Mouse (Mus musculus): ENCODE measurements at regions not wholly inside any gene's neighbourhood (a gene's known extent, or its start where the extent isn't known, plus 50 kb on each side); places are given as distances from the start of the nearest gene placed in this dataset.
A peak's percentile ranks its signal among the peaks of the same experiment; 100 is the strongest.

GRCm38 (mm10) chr9:14028056-14028455, 200.5 kb downstream of the Fam76b start:
- 0 out of 2 replicates have a peak, but pooled peaks cover 2% of the 10 kb centered on the region for H3K4me1 ChIP-seq
- H3K36me3 ChIP-seq = no peaks in the 10 kb centered on the region
- no peaks in the 10 kb centered on the region for H3K9me3 ChIP-seq (replicated peaks)
- H3K4me3 ChIP-seq (replicated peaks) = no peak overlapping the region
- WGBS = 39% methylated on average over 5 of the region's 5 CpGs
- no peaks in the 10 kb centered on the region for H3K27me3 ChIP-seq
- no peak for ATAC-seq (replicated peaks; ENCODE audit: low FRiP score)
- no peak overlapping the region for H3K4me2 ChIP-seq
- no peak overlapping the region for H3K27ac ChIP-seq
- no peak overlapping the region for H3K9ac ChIP-seq

- ATAC-seq (replicated peaks; ENCODE audit: low FRiP score) = no peak
Measured at GRCm38 (mm10) chr9:14031358-14032047, 204.0 kb downstream of the Fam76b start.

GRCm38 (mm10) chr9:14032048-14032362, 204.5 kb downstream of the Fam76b start:
- H3K27me3 ChIP-seq = no peaks in the 10 kb centered on the region
- no peaks in the 10 kb centered on the region for H3K36me3 ChIP-seq
- 60% methylated on average over 1 of the region's 1 CpGs for WGBS
- no peaks in the 10 kb centered on the region for H3K9me3 ChIP-seq (replicated peaks)
- H3K4me3 ChIP-seq (replicated peaks) = no peak overlapping the region
- no peaks in the 10 kb centered on the region for H3K4me1 ChIP-seq
- H3K9ac ChIP-seq = no peak overlapping the region
- H3K4me2 ChIP-seq = no peak overlapping the region
- no peak overlapping the region for H3K27ac ChIP-seq
- ATAC-seq (replicated peaks; ENCODE audit: low FRiP score) = no peak

More at GRCm38 (mm10) chr9:14031358-14032047, 204.0 kb downstream of the Fam76b start:
- no peaks in the 10 kb centered on the region for H3K27me3 ChIP-seq
- no peaks in the 10 kb centered on the region for H3K4me1 ChIP-seq
- no peak overlapping the region for H3K4me3 ChIP-seq (replicated peaks)
- H3K27ac ChIP-seq = no peak overlapping the region
- H3K36me3 ChIP-seq = no peaks in the 10 kb centered on the region
- 63% methylated on average over 6 of the region's 6 CpGs for WGBS
- no peak overlapping the region for H3K9ac ChIP-seq
- H3K9me3 ChIP-seq (replicated peaks) = no peaks in the 10 kb centered on the region
- no peak overlapping the region for H3K4me2 ChIP-seq

- no peak for ATAC-seq (replicated peaks; ENCODE audit: low FRiP score)
- WGBS = 79% methylated on average over 2 of the region's 2 CpGs
- no peaks in the 10 kb centered on the region for H3K9me3 ChIP-seq (replicated peaks)
Measured at GRCm38 (mm10) chr9:14035526-14035925, 208.0 kb downstream of the Fam76b start.

GRCm38 (mm10) chr9:14041900-14042435, 214.5 kb downstream of the Fam76b start:
- WGBS = 66% methylated on average over 2 of the region's 2 CpGs
- Histone ChIP-seq H3K9ac (no peak overlapping the region), H3K4me3 (replicated peaks) (no peak overlapping the region), H3K4me2 (no peak overlapping the region), H3K9me3 (replicated peaks) (no peaks in the 10 kb centered on the region), H3K27me3 (no peaks in the 10 kb centered on the region), H3K27ac (no peak overlapping the region), H3K36me3 (no peaks in the 10 kb centered on the region), H3K4me1 (no peaks in the 10 kb centered on the region)
- ATAC-seq (replicated peaks; ENCODE audit: low FRiP score) = no peak

More at GRCm38 (mm10) chr9:14035526-14035925, 208.0 kb downstream of the Fam76b start:
- H3K27ac ChIP-seq = no peak overlapping the region
- no peaks in the 10 kb centered on the region for H3K4me1 ChIP-seq
- H3K36me3 ChIP-seq = no peaks in the 10 kb centered on the region
- H3K4me2 ChIP-seq = no peak overlapping the region
- H3K27me3 ChIP-seq = no peaks in the 10 kb centered on the region
- H3K4me3 ChIP-seq (replicated peaks) = no peak overlapping the region
- no peak overlapping the region for H3K9ac ChIP-seq

- H3K27me3 ChIP-seq = no peaks in the 10 kb centered on the region
- H3K9me3 ChIP-seq (replicated peaks) = no peaks in the 10 kb centered on the region
- H3K4me3 ChIP-seq (replicated peaks) = no peak overlapping the region
- no peak overlapping the region for H3K9ac ChIP-seq
- H3K27ac ChIP-seq = no peak overlapping the region
- WGBS = 53% methylated on average over 4 of the region's 4 CpGs
- H3K4me2 ChIP-seq = no peak overlapping the region
- H3K4me1 ChIP-seq = no peaks in the 10 kb centered on the region
- H3K36me3 ChIP-seq = no peaks in the 10 kb centered on the region
- ATAC-seq (replicated peaks; ENCODE audit: low FRiP score) = no peak
Measured at GRCm38 (mm10) chr9:14048224-14048623, 220.7 kb downstream of the Fam76b start.

- Histone ChIP-seq H3K27ac (no peak overlapping the region), H3K9me3 (replicated peaks) (no peaks in the 10 kb centered on the region), H3K4me3 (replicated peaks) (no peak overlapping the region), H3K36me3 (no peaks in the 10 kb centered on the region), H3K4me1 (peaks cover 22% of the 10 kb centered on the region), H3K9ac (no peak overlapping the region), H3K27me3 (no peaks in the 10 kb centered on the region), H3K4me2 (no peak overlapping the region)
- WGBS = 31% methylated on average over 2 of the region's 2 CpGs
- 0 out of 2 replicates have a peak, but pooled peaks have one; percentile 49 for ATAC-seq (replicated peaks; ENCODE audit: low FRiP score)
Measured at GRCm38 (mm10) chr9:14053704-14054103, 221.2 kb upstream of the Sesn3 start.

- Histone ChIP-seq H3K4me2 (no peak overlapping the region), H3K4me1 (peaks cover 29% of the 10 kb centered on the region), H3K9ac (no peak overlapping the region), H3K27me3 (no peaks in the 10 kb centered on the region), H3K27ac (no peak overlapping the region), H3K9me3 (replicated peaks) (no peaks in the 10 kb centered on the region), H3K4me3 (replicated peaks) (no peak overlapping the region), H3K36me3 (no peaks in the 10 kb centered on the region)
- 81% methylated on average over 10 of the region's 10 CpGs for WGBS
- ATAC-seq (replicated peaks; ENCODE audit: low FRiP score) = no peak
Measured at GRCm38 (mm10) chr9:14056410-14057172, 218.3 kb upstream of the Sesn3 start.

GRCm38 (mm10) chr9:14058592-14059227, 216.2 kb upstream of the Sesn3 start:
- H3K9me3 ChIP-seq (replicated peaks) = no peaks in the 10 kb centered on the region
- H3K36me3 ChIP-seq = no peaks in the 10 kb centered on the region
- no peak overlapping the region for H3K4me3 ChIP-seq (replicated peaks)
- H3K27me3 ChIP-seq = no peaks in the 10 kb centered on the region
- H3K4me2 ChIP-seq = no peak overlapping the region
- H3K4me1 ChIP-seq = peaks cover 27% of the 10 kb centered on the region
- no peak overlapping the region for H3K9ac ChIP-seq
- peak overlapping the region; percentile 15; the same call in 1 of the 2 replicates for H3K27ac ChIP-seq
- 25% methylated on average over 5 of the region's 5 CpGs for WGBS
- ATAC-seq (replicated peaks; ENCODE audit: low FRiP score) = no peak

- Histone ChIP-seq H3K4me2 (no peak overlapping the region), H3K9ac (no peak overlapping the region), H3K4me3 (replicated peaks) (no peak overlapping the region), H3K27me3 (no peaks in the 10 kb centered on the region), H3K36me3 (no peaks in the 10 kb centered on the region), H3K9me3 (replicated peaks) (no peaks in the 10 kb centered on the region), H3K27ac (0 out of 2 replicates have a peak overlapping the region, but pooled peaks have one; percentile 14), H3K4me1 (peaks cover 22% of the 10 kb centered on the region)
- WGBS = 38% methylated on average over 7 of the region's 7 CpGs
- ATAC-seq (replicated peaks; ENCODE audit: low FRiP score) = no peak
Measured at GRCm38 (mm10) chr9:14059228-14059779, 215.6 kb upstream of the Sesn3 start.

GRCm38 (mm10) chr9:14060257-14060656, 214.6 kb upstream of the Sesn3 start:
- WGBS = 87% methylated on average over 2 of the region's 2 CpGs
- Histone ChIP-seq H3K9me3 (replicated peaks) (0 out of 2 replicates have a peak, but pooled peaks cover 3% of the 10 kb centered on the region), H3K27ac (no peak overlapping the region), H3K9ac (no peak overlapping the region), H3K4me1 (peaks cover 22% of the 10 kb centered on the region), H3K4me2 (no peak overlapping the region), H3K4me3 (replicated peaks) (no peak overlapping the region), H3K27me3 (no peaks in the 10 kb centered on the region), H3K36me3 (no peaks in the 10 kb centered on the region)
- ATAC-seq (replicated peaks; ENCODE audit: low FRiP score) = no peak

GRCm38 (mm10) chr9:14061389-14061788, 213.5 kb upstream of the Sesn3 start:
- no peak for ATAC-seq (replicated peaks; ENCODE audit: low FRiP score)

More at GRCm38 (mm10) chr9:14061389-14061788, 213.5 kb upstream of the Sesn3 start:
- Histone ChIP-seq H3K9me3 (replicated peaks) (0 out of 2 replicates have a peak, but pooled peaks cover 8% of the 10 kb centered on the region), H3K9ac (no peak overlapping the region), H3K27me3 (no peaks in the 10 kb centered on the region), H3K4me3 (replicated peaks) (no peak overlapping the region), H3K4me2 (no peak overlapping the region), H3K36me3 (no peaks in the 10 kb centered on the region), H3K27ac (no peak overlapping the region), H3K4me1 (peaks cover 20% of the 10 kb centered on the region)
- 80% methylated on average over 5 of the region's 5 CpGs for WGBS

Data from kidney, embryonic 15.5 days (tissue).